Mouse (Mus musculus) bone marrow macrophage, adult 2 months (primary cell): ENCODE data around the gene Gcm1. TPM values are rescaled to one million over a fixed set of nuclear protein-coding genes. Genes with fewer than 3 reads are reported as not detected.

Experiments used
- H3K27ac ChIP-seq: 2 replicates; pipeline ENCODE4 v1.5.1; 2012; ENCODE audit warnings: low read depth, low read length; ENCODE audit not compliant: insufficient read depth
- H3K4me1 ChIP-seq: 2 replicates; pipeline ENCODE4 v1.6.1; 2012; ENCODE audit warnings: low read length; ENCODE audit not compliant: control insufficient read depth, insufficient read depth
- H3K4me3 ChIP-seq: 2 replicates; pipeline ENCODE4 v1.5.1; 2012; ENCODE audit warnings: mild to moderate bottlenecking, low read length, moderate library complexity; ENCODE audit not compliant: insufficient read depth
- CTCF ChIP-seq: IDR thresholded peaks from 2 replicates; pipeline ENCODE4 v1.5.1; 2012; ENCODE audit warnings: low read depth, mild to moderate bottlenecking, low read length, moderate library complexity
- POLR2A ChIP-seq: IDR thresholded peaks from 2 replicates; pipeline ENCODE4 v1.6.1; 2012; ENCODE audit warnings: mild to moderate bottlenecking, low read depth, low read length, borderline replicate concordance
- polyA plus RNA-seq: library from polyadenylated mRNA; stranded (reverse); fragments of >200 nt; gene quantifications from 2 replicates; pipeline ENCODE4 v1.2.4, GENCODE M21; 2012; ENCODE audit not compliant: missing spikeins, insufficient read depth, insufficient read length

Gcm1 gene
- polyA plus RNA-seq = not detected in 2 replicates

DNA sequence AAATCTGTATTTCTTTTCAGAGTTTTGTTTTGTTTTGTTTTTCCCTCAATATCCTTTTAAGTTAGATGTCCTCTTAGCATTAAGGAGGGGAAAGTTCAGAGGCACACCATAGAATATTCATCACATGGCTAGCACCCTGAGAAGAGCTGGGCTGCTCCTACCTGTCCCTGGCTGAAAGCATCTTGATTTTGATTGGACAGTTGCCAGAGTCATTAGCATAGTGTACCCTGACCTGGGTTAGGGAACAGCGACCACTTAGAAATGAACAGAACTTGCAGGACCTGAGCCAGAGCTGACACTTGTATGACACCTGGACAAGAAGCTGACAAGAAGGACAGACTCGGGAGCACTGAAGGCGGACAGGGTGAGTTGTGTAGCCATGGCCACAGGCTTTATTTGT is at the start of gene Gcm1:
Gene Gcm1 (plus strand): TSS at position 248 of the 400 bp plus-strand sequence.
- TF ChIP-seq CTCF (no peak), POLR2A (no peak)
- Histone ChIP-seq H3K27ac (no peak within 1 kb of the TSS), H3K4me3 (no peak within 1 kb of the TSS)

DNA sequence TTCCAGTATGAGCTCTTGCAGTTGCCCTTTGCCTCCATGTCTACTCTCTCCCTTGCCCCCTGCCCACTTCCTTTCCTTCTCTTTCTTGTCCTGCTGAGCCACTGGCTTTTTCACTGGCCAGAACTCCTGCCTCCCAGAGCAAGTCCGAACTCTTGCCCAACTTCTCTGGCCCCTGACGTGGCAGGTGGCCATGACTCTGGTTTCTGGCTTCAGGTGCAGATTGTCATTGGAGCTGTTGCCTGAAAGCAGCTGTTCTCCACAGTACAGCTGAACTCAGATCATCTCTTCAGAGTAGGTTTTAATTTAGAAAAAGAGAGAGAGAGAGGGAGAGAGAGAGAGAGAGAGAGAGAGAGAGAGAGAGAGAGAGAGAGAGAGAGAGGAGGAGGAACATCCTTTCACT is 48.4 kb upstream of the Gcm1 start:
- Histone ChIP-seq H3K27ac (no peak overlapping the region), H3K4me3 (no peak overlapping the region), H3K4me1 (peaks cover 3% of the 10 kb centered on the region; the same call in 1 of the 2 replicates)
- TF ChIP-seq CTCF = no peak
- TF ChIP-seq POLR2A = no peak

More for the DNA sequence above, at the start of gene Gcm1:
- H3K4me1 ChIP-seq = peaks cover 12% of the 10 kb centered on the region

DNA sequence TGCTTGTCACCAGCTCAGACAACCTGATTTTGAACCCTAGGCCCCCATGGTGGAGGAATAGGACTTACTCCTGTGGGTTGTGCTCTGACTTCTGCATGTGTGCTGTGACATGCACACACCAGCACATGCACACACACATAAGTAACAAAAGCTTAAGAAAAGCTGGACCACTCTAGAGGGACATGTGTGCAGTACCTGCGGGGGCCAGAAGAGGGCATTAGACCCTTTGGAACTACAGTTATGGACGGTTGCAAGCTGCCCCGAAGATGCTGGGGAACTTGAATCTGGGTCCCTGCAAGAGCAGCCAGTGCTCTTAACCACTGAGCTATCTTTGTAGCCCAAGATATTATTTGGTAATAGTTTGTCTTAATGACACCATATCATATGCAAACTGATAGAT is 46.2 kb upstream of the Gcm1 start:
- H3K4me1 ChIP-seq = peaks cover 3% of the 10 kb centered on the region; the same call in 1 of the 2 replicates
- TF ChIP-seq POLR2A = no peak
- TF ChIP-seq CTCF = peak; percentile 42; the same call in 1 of the 2 replicates
- H3K27ac ChIP-seq = no peak overlapping the region

DNA sequence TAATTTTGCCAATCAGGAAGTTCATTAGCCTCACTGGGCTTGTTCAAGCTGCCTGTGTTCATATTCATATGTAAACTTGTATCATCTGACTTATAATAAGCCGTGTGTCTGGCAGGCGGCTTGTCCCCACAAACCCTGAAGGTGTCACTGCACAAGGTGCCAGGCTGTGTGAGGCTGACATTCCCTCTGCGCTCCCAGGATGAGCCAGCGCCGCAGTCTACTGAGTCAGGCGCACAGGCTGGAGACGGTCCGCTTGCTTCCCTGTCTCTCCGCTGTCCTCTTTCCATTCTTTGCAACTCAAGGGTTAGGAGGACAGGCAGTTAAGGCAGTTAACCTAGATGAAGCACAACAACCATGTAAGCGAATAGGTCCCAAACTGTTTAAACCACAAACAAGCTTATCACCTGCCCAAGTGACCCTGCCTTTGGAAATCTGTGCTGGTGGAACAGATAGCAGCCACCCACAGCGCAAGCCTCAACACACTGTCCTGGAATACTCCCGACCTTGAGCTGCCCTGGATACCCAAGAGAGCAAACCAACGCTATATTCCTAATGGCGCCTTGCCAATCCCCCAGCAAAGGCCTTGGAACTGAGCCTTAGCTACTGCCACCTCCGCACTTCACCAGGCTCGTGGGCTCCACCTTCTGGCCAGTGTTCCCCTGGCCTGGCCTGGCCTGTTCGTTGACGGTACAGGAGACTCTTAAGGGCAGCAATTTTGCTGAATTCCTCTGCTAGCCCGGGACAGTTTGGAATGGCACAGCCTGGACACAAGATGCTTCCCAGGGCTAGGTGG is 45.3 kb upstream of the Gcm1 start:
- Histone ChIP-seq H3K27ac (no peak overlapping the region), H3K4me1 (peaks cover 3% of the 10 kb centered on the region; the same call in 1 of the 2 replicates), H3K4me3 (no peak overlapping the region)
- no peak for TF ChIP-seq POLR2A
- peak; percentile 76 for TF ChIP-seq CTCF

More for the DNA sequence above, 46.2 kb upstream of the Gcm1 start:
- H3K4me3 ChIP-seq = no peak overlapping the region

DNA sequence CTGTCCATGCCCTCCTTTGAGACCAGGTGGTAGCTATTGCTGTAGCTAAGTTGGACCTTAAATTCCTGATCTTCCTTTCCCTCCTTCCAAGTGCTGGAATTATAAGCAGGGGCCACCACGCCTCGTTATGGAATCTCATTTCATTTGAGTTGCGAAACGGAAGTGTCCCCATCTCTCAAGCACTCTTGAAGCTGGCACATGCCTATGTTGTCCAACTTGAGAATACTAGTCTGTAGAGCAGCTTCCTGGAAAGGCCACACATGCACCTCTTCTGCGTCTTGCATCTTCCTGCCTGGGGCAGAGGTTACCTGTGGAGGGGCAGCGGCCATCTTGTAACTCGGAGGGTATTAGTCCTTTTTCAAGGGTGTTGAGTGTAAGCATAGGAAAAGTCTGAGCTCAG is 42.3 kb upstream of the Gcm1 start:
- TF ChIP-seq CTCF (no peak), POLR2A (no peak)

DNA sequence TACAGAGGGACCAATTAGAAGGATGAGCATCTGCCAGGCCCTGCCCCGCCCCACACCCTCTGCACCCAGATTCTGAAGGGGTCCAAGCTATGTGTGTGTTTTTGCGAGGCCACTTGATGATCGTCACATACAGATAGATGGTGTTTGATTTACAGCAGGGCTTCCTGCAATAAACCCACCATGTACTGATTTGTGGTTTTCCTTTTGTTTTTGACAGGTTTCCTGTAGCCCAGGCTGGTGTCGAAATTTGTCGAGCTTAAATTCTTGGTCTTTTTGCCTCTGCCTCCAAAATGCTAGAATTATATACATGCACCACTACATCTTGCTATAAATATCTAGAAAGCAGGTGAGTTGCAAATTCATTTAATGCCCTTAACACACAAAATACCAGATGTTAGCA is 41.5 kb upstream of the Gcm1 start:
- TF ChIP-seq CTCF = no peak
- TF ChIP-seq POLR2A = no peak
- no peak overlapping the region for H3K27ac ChIP-seq
- H3K4me1 ChIP-seq = peaks cover 3% of the 10 kb centered on the region; the same call in 1 of the 2 replicates
- no peak overlapping the region for H3K4me3 ChIP-seq

More for the DNA sequence above, 42.3 kb upstream of the Gcm1 start:
- peaks cover 3% of the 10 kb centered on the region; the same call in 1 of the 2 replicates for H3K4me1 ChIP-seq
- no peak overlapping the region for H3K27ac ChIP-seq
- no peak overlapping the region for H3K4me3 ChIP-seq

DNA sequence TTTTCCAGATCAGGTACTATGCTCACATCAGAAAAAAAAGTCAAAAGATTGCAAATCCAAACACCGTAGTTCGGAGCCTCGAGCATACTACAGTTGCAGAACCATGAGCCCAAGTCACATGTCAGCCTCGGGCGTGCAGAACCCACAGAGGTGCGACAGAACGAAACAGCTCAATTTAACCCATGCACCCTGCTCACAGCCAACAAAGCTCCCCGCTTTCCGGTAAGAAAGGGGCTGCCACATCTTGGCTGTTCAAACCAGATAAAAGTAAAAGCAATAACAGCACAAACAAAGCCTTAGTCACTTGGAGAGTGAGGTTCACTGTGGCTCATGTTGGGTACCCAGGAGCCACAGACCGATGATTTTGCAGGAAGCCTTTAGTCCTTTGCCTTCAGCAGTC is 41.0 kb upstream of the Gcm1 start:
- no peak for TF ChIP-seq CTCF
- Histone ChIP-seq H3K4me3 (no peak overlapping the region), H3K27ac (no peak overlapping the region), H3K4me1 (peaks cover 3% of the 10 kb centered on the region; the same call in 1 of the 2 replicates)

DNA sequence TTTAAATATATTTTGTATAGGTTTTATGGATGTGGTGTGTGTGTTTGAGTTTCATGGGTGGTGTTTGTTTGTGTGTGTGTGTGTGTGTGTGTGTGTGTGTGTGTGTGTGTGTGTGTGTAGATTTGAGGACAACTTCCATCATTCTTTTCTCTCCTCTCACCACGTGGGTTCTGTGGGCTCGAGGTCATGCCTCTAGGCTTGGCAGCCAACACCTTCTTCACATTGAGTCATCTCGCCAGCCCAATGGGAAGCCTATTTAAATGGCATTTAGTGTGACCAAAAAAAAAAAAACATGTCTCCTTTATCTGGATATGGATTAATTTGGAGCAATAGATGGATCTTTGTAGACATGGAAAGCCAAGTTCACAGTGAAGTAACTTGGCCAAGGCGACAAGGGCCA is 39.7 kb upstream of the Gcm1 start:
- no peak for TF ChIP-seq CTCF
- no peak for TF ChIP-seq POLR2A
- no peak overlapping the region for H3K4me3 ChIP-seq
- H3K4me1 ChIP-seq = no peaks in the 10 kb centered on the region
- H3K27ac ChIP-seq = no peak overlapping the region

DNA sequence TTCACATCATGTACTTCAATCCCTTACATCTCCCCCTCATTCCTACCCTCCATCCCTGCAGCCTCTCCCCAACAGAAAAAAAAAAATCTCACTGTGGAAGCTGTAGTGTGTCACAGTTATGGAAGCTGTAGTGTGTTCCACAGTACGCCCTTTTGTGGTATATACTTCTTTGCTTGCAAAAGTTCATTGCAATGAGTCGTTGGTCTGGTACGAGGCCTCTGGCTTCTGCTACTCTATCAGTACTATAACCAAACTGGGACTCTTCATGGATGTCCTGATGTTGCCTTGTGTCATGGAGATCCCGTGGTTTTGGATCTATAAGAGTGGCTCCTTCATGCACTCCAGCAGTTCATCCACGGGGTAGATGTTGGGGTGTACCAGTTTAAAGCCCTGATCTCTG is 39.0 kb upstream of the Gcm1 start:
- Histone ChIP-seq H3K4me1 (no peaks in the 10 kb centered on the region), H3K4me3 (no peak overlapping the region), H3K27ac (no peak overlapping the region)
- no peak for TF ChIP-seq CTCF
- no peak for TF ChIP-seq POLR2A

DNA sequence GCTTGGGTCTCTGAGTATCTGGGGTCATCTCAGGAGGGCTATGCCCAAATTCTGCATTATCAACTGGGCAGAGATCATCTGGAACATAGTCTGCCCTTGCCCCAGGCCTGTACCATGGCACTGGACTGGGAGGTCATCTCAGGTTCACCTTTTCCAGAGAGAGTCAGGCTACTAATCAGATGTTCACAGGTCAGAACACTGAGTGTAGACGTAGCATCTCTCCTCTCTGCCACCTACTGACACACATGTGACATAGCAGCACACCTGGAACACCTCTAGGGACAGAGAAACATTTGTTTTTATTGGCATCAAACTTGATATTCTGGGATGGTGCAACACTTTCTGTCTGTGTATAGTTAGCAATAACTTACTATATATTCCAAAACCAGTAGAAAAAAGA is 37.9 kb upstream of the Gcm1 start:
- no peak overlapping the region for H3K27ac ChIP-seq
- no peak overlapping the region for H3K4me3 ChIP-seq
- no peaks in the 10 kb centered on the region for H3K4me1 ChIP-seq
- TF ChIP-seq CTCF (no peak), POLR2A (no peak)
